Mouse (Mus musculus): ENCODE data around the gene Ank2. TPM values are rescaled to one million over a fixed set of nuclear protein-coding genes. Genes with fewer than 3 reads are reported as not detected.

Gene Ank2
- polyA plus RNA-seq, 1 experiment from 2014 or later: 157 TPM

DNA sequence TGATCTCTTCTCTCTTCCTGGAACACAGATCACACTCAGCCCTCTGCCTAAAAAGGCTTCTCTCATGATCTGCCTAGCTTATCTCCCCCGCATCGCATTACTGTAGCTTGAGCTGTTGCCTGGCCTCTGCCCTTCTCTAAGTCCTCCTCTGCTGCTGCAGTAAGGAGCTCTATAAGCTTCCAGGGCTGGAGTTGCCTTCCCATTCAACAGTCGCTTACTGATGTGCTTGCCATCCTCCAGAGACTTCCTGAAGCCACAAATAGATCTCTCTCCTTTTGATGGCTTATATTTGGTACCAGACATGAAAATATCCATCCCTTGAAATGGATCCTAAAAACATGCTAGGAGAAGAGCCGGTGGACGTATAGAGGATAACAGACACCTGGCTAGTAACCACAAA is 290.3 kb downstream of the Ank2 start:
- 0 out of 2 replicates have a peak, but pooled peaks cover 11% of the 10 kb centered on the region for H3K4me1 ChIP-seq (replicated peaks)
- no peak overlapping the region for H3K4me3 ChIP-seq
- H3K27ac ChIP-seq (replicated peaks): no peak overlapping the region
- H3K36me3 ChIP-seq: no peaks in the 10 kb centered on the region
- H3K9me3 ChIP-seq: no peaks in the 10 kb centered on the region
- H3K4me2 ChIP-seq: no peak overlapping the region
- no peak overlapping the region for H3K9ac ChIP-seq
- no peaks in the 10 kb centered on the region for H3K27me3 ChIP-seq
- WGBS: 90% methylated on average over 5 of the region's 5 CpGs
- ATAC-seq (ENCODE audit: low FRiP score, low read depth): no peak

DNA sequence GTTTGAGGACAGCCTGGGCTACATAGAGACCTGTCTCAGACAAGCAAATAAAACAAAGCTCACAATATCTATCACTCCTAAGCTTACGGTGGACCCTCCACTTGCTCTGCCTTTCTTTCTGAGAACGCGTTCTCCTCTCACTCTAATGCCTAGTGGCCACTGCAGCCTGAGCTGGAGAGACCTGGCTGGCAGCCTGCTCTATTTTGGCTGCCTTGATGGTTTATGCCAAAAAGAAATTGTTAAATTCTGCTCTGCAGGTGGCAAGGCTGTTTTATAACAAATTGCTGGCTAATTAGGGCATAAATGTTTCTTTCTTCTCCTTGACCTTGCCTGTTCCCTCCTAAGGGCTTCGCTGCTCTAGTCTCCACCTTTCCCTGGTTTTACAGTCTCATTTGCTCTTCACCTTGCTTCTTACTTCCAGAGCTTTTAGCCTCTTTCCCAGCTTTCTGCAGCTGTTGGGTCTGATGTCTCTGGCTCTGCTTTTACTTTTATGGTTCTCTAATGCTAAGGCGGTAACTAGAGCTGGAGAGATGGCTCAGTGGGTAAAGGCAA is 293.2 kb downstream of the Ank2 start:
- Histone ChIP-seq H3K27me3 (no peaks in the 10 kb centered on the region), H3K9me3 (no peaks in the 10 kb centered on the region), H3K27ac (replicated peaks) (no peak overlapping the region), H3K4me1 (replicated peaks) (no peaks in the 10 kb centered on the region), H3K4me2 (no peak overlapping the region), H3K4me3 (no peak overlapping the region), H3K9ac (no peak overlapping the region), H3K36me3 (no peaks in the 10 kb centered on the region)
- 81% methylated on average over 5 of the region's 5 CpGs for WGBS
- ATAC-seq (ENCODE audit: low FRiP score, low read depth): no peak

DNA sequence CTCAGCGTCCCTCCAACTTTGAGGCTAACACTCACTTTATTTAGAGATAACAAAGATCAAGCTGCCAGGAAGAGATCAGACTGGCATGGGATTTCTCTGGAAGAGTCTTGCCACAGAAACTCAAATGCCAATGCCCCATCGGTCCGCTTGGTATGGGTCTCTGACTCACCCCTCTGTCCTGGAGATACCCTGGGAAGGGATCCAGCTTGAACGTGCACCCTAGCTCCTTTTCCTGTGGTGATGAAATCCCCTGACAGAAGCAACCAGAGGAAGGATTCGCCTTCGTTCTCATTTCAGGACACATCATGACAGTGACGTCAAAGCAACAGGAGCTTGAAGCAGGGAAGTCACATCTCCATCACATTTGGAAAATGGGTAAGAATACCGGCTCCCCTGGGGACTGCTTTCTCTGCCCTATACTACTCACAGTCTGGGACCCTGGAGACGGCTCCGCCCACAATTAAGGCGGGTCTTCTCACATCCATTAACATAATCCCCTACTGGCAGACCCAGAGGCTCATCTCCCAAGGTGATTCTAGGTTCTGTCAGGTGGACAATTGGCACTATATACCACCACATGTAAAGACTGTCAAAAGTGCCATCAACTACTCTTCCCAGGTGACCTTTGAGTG is 296.6 kb downstream of the Ank2 start:
- H3K9ac ChIP-seq: no peak overlapping the region
- no peak overlapping the region for H3K27ac ChIP-seq (replicated peaks)
- no peaks in the 10 kb centered on the region for H3K27me3 ChIP-seq
- H3K4me3 ChIP-seq: no peak overlapping the region
- no peaks in the 10 kb centered on the region for H3K36me3 ChIP-seq
- no peaks in the 10 kb centered on the region; the same call in 1 of the 2 replicates for H3K4me1 ChIP-seq (replicated peaks)
- 43% methylated on average over 11 of the region's 11 CpGs for WGBS
- no peak for ATAC-seq (ENCODE audit: low FRiP score, low read depth)
- no peaks in the 10 kb centered on the region for H3K9me3 ChIP-seq
- no peak overlapping the region for H3K4me2 ChIP-seq

DNA sequence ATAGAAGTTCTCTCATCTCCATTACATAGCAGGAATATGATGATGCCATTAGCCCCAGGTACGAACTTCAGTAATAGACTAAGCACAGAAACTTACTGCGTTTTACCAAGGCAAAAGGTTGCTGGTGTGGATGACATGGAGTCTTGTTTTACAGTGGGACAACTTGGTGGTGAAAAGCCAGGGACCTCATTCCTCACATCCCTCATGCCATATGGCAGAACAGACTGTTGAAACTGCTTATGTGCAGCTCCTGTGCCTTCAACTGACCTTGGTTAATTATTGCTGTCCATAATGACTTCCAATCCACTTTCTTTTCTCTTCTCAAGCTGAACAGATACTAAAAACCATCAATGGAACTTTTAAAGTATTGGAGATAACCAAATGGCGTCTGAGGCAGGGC is 298.4 kb downstream of the Ank2 start:
- Histone ChIP-seq H3K4me3 (no peak overlapping the region), H3K27me3 (no peaks in the 10 kb centered on the region), H3K9me3 (no peaks in the 10 kb centered on the region), H3K4me1 (replicated peaks) (no peaks in the 10 kb centered on the region; the same call in 1 of the 2 replicates), H3K4me2 (no peak overlapping the region), H3K27ac (replicated peaks) (no peak overlapping the region), H3K36me3 (no peaks in the 10 kb centered on the region), H3K9ac (no peak overlapping the region)
- WGBS: 63% methylated on average over 3 of the region's 3 CpGs
- ATAC-seq (ENCODE audit: low FRiP score, low read depth): no peak

DNA sequence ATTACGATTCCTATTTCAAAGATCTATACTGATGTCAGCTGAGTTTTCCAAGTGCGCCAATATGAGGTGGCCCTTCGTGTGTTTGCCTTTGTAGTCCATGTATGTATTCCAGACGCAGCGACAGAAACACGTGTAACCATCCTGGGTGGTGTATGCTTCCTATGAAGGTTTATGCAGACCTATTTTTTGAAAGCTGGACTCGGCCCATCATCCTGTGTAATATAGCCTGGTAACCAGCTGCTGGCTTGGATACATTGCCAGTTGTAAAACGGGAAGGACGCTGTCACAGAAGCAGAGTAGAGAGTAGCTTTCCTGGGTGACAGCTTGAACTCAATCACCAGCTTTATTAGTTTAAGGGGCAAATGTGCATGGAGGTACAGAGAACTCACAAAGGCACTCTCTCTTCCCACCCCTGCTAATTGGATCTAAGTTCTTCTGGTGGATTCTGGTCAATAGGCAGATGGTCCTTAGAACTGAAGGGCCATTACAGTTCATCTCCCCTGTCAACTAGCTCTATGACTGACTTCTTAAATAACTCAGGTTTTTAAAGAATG is 300.0 kb downstream of the Ank2 start:
- no peak overlapping the region for H3K27ac ChIP-seq (replicated peaks)
- no peak overlapping the region for H3K4me3 ChIP-seq
- WGBS: 91% methylated on average over 9 of the region's 9 CpGs
- no peak for ATAC-seq (ENCODE audit: low FRiP score, low read depth)
- no peaks in the 10 kb centered on the region for H3K9me3 ChIP-seq
- no peaks in the 10 kb centered on the region for H3K27me3 ChIP-seq
- H3K4me2 ChIP-seq: no peak overlapping the region
- H3K36me3 ChIP-seq: no peaks in the 10 kb centered on the region
- H3K4me1 ChIP-seq (replicated peaks): no peaks in the 10 kb centered on the region; the same call in 1 of the 2 replicates
- H3K9ac ChIP-seq: no peak overlapping the region

DNA sequence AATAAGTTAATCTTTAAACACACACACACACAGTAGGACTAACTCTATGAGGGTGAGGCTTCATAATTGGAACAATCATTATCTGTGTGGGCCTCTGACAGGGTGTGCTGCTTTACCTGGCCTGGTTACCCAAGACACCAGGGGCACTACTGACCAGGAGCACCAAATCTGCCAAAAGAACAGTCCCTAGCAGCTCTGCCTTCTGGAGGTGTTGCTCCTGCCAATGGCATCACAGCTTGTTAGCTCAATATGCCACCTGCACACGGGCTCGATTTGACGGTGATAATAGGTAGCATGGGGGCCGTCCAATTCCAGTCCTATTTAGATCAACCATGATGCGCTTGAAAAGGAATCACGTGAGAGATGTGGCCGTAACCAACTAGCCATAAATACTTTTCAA is 300.5 kb downstream of the Ank2 start:
- H3K27ac ChIP-seq (replicated peaks): no peak overlapping the region
- H3K9me3 ChIP-seq: no peaks in the 10 kb centered on the region
- H3K4me1 ChIP-seq (replicated peaks): no peaks in the 10 kb centered on the region; the same call in 1 of the 2 replicates
- H3K36me3 ChIP-seq: no peaks in the 10 kb centered on the region
- H3K27me3 ChIP-seq: no peaks in the 10 kb centered on the region
- ATAC-seq (ENCODE audit: low FRiP score, low read depth): no peak
- 82% methylated on average over 7 of the region's 7 CpGs for WGBS
- no peak overlapping the region for H3K9ac ChIP-seq
- no peak overlapping the region for H3K4me3 ChIP-seq
- H3K4me2 ChIP-seq: no peak overlapping the region

DNA sequence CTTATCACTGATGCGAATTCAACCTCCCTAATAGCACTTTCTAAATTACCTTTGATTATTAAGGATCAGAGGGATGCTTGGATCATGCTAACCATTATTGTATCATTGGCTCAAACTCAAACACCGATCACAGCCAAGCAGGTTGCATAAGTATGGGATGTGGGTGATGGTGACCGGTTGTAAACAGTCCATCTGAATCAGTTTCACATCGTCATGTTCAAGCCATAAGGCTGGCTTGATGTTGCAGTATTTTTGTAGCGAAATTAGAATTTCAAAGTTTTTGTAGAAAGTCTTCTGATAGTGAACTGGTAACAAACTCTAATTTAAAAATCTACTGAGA is 310.4 kb downstream of the Ank2 start:
- H3K4me3 ChIP-seq: no peak overlapping the region
- WGBS: 85% methylated on average over 5 of the region's 5 CpGs
- H3K9me3 ChIP-seq: no peaks in the 10 kb centered on the region
- ATAC-seq (ENCODE audit: low FRiP score, low read depth): no peak
- H3K4me2 ChIP-seq: no peak overlapping the region
- H3K27me3 ChIP-seq: no peaks in the 10 kb centered on the region
- no peak overlapping the region for H3K9ac ChIP-seq
- no peak overlapping the region for H3K27ac ChIP-seq (replicated peaks)
- H3K36me3 ChIP-seq: no peaks in the 10 kb centered on the region
- peaks cover 19% of the 10 kb centered on the region; the same call in 1 of the 2 replicates for H3K4me1 ChIP-seq (replicated peaks)

DNA sequence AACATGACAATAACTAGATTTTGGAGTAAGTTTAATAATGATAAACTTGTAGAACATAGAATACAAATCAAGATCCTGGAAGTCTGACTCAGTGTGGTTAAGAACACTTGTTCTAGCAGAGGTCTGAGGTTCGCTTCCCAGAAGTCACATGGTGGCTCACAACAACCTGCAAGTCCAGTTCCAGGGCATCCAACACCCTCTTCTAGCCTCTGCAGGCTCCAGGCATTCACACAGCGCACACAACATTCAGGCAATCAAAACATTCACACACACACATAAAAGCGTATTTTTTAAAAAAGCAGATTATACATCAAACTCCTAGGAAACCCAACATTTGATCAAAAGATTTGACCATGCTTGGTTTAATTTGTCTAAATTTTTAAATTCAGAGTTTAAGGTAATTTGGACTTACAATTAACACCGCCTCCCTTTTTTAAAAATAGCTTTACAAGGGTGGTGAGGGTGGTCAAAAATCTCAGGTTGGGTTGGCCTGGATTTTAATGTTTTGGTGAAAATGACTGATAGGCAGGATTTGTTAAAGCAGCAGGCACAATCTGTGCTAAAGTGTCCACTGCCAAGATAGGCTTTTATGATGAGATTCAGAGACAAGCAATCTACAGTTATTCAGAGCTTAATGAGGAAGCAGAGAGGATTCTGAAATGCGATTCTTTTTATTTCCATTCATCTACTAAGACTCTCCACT is 310.9 kb downstream of the Ank2 start:
- H3K9me3 ChIP-seq: no peaks in the 10 kb centered on the region
- ATAC-seq (ENCODE audit: low FRiP score, low read depth): no peak
- no peaks in the 10 kb centered on the region for H3K36me3 ChIP-seq
- no peak overlapping the region for H3K27ac ChIP-seq (replicated peaks)
- peaks cover 19% of the 10 kb centered on the region; the same call in 1 of the 2 replicates for H3K4me1 ChIP-seq (replicated peaks)
- no peaks in the 10 kb centered on the region for H3K27me3 ChIP-seq
- H3K4me2 ChIP-seq: no peak overlapping the region
- no peak overlapping the region for H3K9ac ChIP-seq
- WGBS: 90% methylated on average over 5 of the region's 5 CpGs
- no peak overlapping the region for H3K4me3 ChIP-seq

DNA sequence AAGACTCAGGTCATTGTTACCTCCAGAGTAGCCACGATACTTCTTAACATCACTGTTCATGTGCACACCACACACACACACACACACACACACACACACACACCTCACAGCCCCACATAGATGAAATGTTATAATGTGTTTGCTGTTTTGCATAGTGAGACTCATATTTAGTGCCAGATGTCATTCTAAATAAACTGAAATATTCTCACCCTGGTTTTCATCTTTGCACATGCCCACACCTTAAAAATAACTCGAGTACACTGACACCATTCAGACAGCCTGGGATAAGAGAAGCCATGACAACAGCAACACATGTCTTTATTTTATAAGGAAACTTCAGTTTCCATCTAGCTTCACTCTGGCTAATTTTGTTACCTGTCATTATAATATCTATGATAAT is 312.1 kb downstream of the Ank2 start:
- ATAC-seq (ENCODE audit: low FRiP score, low read depth): no peak
- Histone ChIP-seq H3K27me3 (no peaks in the 10 kb centered on the region), H3K9me3 (no peaks in the 10 kb centered on the region), H3K9ac (no peak overlapping the region), H3K4me3 (no peak overlapping the region), H3K36me3 (no peaks in the 10 kb centered on the region), H3K4me2 (no peak overlapping the region), H3K4me1 (replicated peaks) (peaks cover 15% of the 10 kb centered on the region; the same call in 1 of the 2 replicates), H3K27ac (replicated peaks) (no peak overlapping the region)
- WGBS: 93% methylated on average over 2 of the region's 2 CpGs

DNA sequence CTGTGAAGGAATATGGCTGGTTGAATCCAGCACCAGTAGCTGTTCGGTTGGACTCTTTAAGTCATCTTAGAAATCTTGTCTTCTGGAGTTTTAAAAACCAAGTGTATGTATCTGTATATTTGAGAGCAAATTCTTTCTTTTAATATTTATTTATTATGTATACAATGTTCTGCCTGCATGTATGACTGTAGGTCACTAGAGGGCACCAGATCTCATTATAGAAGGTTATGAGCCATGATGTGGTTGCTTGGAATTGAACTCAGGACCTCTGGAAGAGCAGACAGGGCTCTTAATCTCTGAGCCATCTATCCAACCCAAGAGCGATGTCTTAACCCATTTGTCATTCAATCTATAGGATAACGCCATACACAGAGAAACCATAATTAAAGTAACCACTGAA is 312.9 kb downstream of the Ank2 start:
- WGBS: 97% methylated on average over 3 of the region's 3 CpGs
- no peak overlapping the region for H3K4me3 ChIP-seq
- H3K9ac ChIP-seq: no peak overlapping the region
- H3K27ac ChIP-seq (replicated peaks): no peak overlapping the region
- H3K4me1 ChIP-seq (replicated peaks): peaks cover 15% of the 10 kb centered on the region; the same call in 1 of the 2 replicates
- H3K36me3 ChIP-seq: no peaks in the 10 kb centered on the region
- ATAC-seq (ENCODE audit: low FRiP score, low read depth): no peak
- H3K9me3 ChIP-seq: no peaks in the 10 kb centered on the region
- no peak overlapping the region for H3K4me2 ChIP-seq
- no peaks in the 10 kb centered on the region for H3K27me3 ChIP-seq

DNA sequence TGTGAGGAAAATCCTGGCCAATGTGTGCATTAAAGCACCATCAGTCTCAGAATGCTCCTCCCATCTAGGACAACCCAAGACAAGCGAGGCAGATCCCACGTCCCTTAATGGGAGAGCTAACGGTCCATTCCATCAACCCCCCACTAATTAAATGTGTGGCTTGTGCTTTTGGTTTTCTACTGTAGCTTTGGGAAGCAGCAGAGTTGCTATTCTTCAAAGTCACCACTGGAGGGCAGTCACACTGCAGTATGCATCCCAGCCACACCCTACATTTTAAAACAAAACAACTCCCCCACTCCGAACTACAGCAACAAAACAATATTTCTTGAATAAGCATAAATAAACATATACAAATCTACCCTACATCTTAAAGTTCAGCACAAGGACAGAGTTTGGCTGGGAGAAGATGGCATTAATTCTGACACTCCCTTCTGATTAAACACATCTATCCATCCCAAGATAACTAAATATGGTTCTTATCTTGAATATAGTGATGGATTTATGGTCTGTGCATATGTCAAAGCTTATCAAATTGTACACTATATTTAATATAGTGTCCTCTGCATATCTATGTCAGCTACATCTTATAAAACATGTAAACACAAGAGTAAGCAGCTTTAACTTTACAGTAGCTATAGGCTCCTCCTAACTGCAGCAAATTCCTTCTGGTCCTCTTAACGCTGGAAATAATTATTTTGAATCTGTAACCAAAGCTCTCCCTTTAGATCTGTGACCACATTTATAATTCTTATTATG is 315.0 kb downstream of the Ank2 start:
- no peaks in the 10 kb centered on the region for H3K36me3 ChIP-seq
- H3K9me3 ChIP-seq: no peaks in the 10 kb centered on the region
- 11% methylated on average over 5 of the region's 5 CpGs for WGBS
- peaks cover 15% of the 10 kb centered on the region; the same call in 1 of the 2 replicates for H3K4me1 ChIP-seq (replicated peaks)
- H3K4me2 ChIP-seq: peak overlapping the region; percentile 29
- H3K4me3 ChIP-seq: no peak overlapping the region
- peak overlapping the region; percentile 55 for H3K27ac ChIP-seq (replicated peaks)
- H3K27me3 ChIP-seq: no peaks in the 10 kb centered on the region
- no peak overlapping the region for H3K9ac ChIP-seq
- ATAC-seq (ENCODE audit: low FRiP score, low read depth): 0 out of 2 replicates have a peak, but pooled peaks have one; percentile 33

DNA sequence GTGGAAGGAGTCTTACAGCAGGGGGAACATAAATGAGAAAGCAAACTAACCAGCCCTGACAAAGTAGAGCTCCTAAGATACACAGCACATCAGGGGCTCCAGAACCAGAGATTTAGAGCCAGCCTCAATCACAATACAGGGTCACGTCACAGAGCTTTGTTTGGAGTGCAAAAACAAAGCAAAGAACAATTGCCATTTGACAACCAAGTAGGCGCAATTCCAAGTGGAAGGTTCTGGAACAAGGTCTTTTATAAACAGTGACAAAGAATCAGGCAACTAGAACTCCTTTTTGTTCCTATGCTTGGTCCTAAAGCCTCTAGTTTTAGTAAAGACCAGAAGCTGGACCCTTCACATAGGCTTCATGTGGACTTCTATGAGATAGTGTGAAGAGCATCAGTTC is 326.5 kb downstream of the Ank2 start:
- Histone ChIP-seq H3K27me3 (no peaks in the 10 kb centered on the region), H3K4me1 (replicated peaks) (no peaks in the 10 kb centered on the region), H3K9ac (no peak overlapping the region), H3K27ac (replicated peaks) (no peak overlapping the region), H3K4me3 (no peak overlapping the region), H3K9me3 (no peaks in the 10 kb centered on the region), H3K4me2 (no peak overlapping the region), H3K36me3 (no peaks in the 10 kb centered on the region; the same call in 1 of the 2 replicates)
- WGBS: 66% methylated on average over 2 of the region's 2 CpGs
- ATAC-seq (ENCODE audit: low FRiP score, low read depth): no peak

Measured in hindbrain, embryonic 15.5 days (tissue).